Mouse (Mus musculus) bone marrow, adult 2 months (tissue): Measurements from ENCODE around the gene Fgf11. TPM values are rescaled to one million over a fixed set of nuclear protein-coding genes. Genes with fewer than 3 reads are reported as not detected.

Experiments used
- H3K27ac ChIP-seq: fragments of 200-500 bp; 2 replicates; pipeline ENCODE4 v1.5.1; 2012; ENCODE audit warnings: low read depth, mild to moderate bottlenecking, control low read depth, inconsistent platforms, low read length; ENCODE audit not compliant: control insufficient read depth, poor library complexity, insufficient read depth
- H3K4me1 ChIP-seq: fragments of 200-500 bp; 2 replicates; pipeline ENCODE4 v1.6.1; 2011; ENCODE audit warnings: low read length; ENCODE audit not compliant: control insufficient read depth, insufficient read depth
- H3K4me3 ChIP-seq: fragments of 200-500 bp; replicated peaks from 2 replicates; pipeline ENCODE3; 2011; ENCODE audit warnings: mild to moderate bottlenecking, low read depth, low read length, control low read depth; ENCODE audit not compliant: control insufficient read depth
- CTCF ChIP-seq: fragments of 200-500 bp; IDR thresholded peaks from 2 replicates; pipeline ENCODE4 v1.5.1; 2011; ENCODE audit warnings: low read length, control low read depth; ENCODE audit not compliant: control insufficient read depth, insufficient read depth
- POLR2A ChIP-seq: fragments of 200-500 bp; IDR thresholded peaks from 2 replicates; pipeline ENCODE4 v1.6.1; 2011; ENCODE audit warnings: low read depth, mild to moderate bottlenecking, control low read depth, low read length, borderline replicate concordance; ENCODE audit not compliant: control insufficient read depth
- WGBS: fragments of 180-500 bp; shearing (Covaris S2); methylation state at CpG from one replicate; pipeline ENCODE4 v1.1.7; 2018; 5-methylcytosine and 5-hydroxymethylcytosine counted together
- polyA plus RNA-seq: library from polyadenylated mRNA; stranded (reverse); fragments of >200 nt; gene quantifications from 2 replicates; pipeline ENCODE4 v1.2.4, GENCODE M21; 2011; ENCODE audit warnings: low replicate concordance; ENCODE audit not compliant: missing spikeins, insufficient read depth, insufficient read length

The Fgf11 gene
- polyA plus RNA-seq, 1 experiment: 1.00 TPM

DNA sequence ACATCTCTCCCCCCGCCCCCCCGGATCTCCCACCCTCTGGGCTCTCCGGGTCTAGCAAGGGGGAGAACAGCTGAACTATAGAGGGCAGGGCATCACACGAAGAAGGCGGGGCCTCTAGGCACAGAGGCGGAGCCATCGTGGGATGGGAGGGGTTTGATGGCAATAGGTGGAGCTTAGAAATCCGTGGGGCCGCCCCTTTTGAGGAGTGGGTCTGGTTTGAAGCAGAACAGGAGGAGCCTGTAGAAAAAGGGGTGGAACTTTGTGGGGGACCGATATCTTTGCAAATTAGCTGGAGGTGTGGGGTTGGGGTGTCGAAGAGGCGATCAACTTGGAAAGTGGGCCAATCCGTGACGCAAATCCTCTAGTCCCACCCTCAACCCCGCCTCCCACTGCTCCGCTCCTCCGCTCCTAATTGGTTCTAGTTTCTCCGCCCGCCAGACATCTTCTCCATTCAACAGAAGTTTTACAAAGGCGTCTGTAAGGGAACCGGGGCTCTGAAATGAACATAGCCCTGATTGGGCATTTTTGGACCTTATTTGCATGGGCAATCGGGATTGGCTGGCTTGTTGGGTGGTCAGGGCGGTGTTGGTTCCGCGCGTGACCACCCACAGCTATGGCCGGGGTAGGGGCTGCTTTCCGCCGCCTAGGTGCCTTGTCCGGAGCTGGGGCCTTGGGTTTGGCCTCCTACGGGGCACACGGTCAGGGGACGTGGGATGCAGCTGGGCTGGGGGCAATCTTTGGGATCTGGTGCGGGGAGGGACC, 36.5 kb upstream of the Fgf11 start, which contains the start of gene Tmem256:
Tmem256 (plus strand) TSS at position 563 of the 762 bp plus-strand sequence.
- under 1% methylated on average over 34 of the region's 34 CpGs for WGBS
- peak within 1 kb of the TSS; percentile 75 for H3K27ac ChIP-seq
- peak within 1 kb of the TSS; percentile 89 for H3K4me3 ChIP-seq
- TF ChIP-seq CTCF: no peak
- peak; percentile 91; the same call in 1 of the 2 replicates for TF ChIP-seq POLR2A
- peaks cover 2% of the 10 kb centered on the region for H3K4me1 ChIP-seq

DNA sequence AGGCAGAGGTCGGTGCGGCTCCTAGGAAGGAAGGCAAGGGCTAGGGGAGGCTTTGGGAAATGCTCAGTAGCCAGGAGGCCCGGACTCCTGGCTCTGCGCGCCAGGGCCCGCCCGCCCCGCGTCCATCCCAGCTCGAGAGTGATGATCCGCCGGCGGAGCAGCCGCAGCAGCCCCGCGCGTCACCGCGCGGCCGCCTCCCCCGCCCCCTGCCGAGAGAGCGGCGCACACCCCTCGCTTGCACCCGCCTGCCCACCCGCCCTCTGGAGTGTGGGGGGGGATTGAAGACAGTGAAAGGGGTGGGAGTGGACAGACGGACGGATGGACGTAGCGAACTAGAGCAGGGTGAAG, 35.9 kb upstream of the Fgf11 start, which contains the start of gene Nlgn2:
Nlgn2 (minus strand) TSS at position 181 of the 348 bp plus-strand sequence.
- TF ChIP-seq CTCF (no peak), POLR2A (no peak)
- under 1% methylated on average over 32 of the region's 32 CpGs for WGBS
- Histone ChIP-seq H3K27ac (peak within 1 kb of the TSS; percentile 75), H3K4me3 (peak within 1 kb of the TSS; percentile 89), H3K4me1 (peaks cover 2% of the 10 kb centered on the region)

DNA sequence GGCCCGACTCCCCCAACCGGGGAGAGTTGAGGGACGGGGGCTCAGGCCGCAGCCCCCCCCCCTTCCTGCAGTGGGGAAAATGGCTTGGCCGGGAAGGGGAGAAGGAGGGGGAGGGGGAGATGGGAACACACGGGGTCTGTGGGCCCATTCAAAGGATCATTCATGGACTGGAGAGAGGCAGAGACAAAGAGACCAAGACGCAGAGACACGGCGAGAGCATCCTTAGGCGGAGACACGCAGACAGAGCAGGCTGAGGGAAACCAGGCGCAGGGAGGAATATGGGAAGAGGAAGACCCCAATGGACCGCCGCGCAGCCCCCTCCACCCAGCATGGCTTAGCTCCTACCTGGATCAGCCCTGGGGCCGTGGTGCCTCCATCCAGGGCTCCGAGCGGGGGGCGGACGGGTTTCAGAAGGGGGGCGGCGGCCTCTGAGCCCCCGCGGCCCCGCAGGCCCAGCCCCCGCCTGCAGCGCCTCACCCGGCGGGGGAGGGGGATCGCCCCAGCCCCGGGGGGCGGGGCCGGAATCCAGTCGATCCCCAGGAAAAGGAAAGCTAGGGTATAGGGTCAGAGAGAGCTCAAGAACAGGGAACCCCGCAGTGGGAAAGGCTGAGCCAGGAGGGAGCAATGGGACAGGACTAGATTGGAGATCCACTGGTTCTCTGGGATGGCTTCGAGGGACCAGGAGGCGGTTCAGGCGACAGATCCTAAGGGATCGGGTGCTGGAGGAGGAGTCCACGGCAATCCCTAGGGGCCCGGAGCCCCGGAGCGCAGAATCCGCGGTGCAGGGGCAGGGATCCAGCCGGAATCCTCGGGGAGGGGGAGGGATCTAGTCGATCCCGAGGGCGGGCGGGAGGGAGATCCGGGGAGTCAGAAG, 35.3 kb upstream of the Fgf11 start:
- Histone ChIP-seq H3K27ac (no peak overlapping the region), H3K4me1 (peaks cover 2% of the 10 kb centered on the region), H3K4me3 (peak overlapping the region; percentile 1)
- WGBS: 4% methylated on average over 52 of the region's 52 CpGs
- TF ChIP-seq POLR2A (no peak), CTCF (no peak)

DNA sequence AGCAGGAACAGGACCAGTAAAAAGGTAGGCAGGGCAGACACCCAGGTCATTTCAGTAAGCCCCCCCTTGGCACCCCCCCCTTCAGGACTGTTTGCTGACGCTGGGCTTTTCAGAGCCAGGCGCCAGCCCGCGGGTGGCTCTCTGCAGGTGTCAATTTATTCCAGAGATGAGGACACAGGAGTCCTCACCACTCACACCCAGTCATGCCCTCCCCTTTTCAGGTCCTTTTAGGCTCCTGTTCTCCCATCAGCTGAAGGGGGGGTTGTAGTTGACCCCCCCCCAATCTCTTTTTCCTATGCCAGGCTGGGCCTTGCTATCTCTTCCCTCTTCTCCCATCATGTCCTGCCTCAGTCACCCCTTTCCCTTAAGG, 34.3 kb upstream of the Fgf11 start:
- WGBS: 54% methylated on average over 4 of the region's 4 CpGs
- Histone ChIP-seq H3K27ac (no peak overlapping the region), H3K4me3 (no peak overlapping the region), H3K4me1 (peaks cover 2% of the 10 kb centered on the region)
- TF ChIP-seq POLR2A (no peak), CTCF (no peak)

DNA sequence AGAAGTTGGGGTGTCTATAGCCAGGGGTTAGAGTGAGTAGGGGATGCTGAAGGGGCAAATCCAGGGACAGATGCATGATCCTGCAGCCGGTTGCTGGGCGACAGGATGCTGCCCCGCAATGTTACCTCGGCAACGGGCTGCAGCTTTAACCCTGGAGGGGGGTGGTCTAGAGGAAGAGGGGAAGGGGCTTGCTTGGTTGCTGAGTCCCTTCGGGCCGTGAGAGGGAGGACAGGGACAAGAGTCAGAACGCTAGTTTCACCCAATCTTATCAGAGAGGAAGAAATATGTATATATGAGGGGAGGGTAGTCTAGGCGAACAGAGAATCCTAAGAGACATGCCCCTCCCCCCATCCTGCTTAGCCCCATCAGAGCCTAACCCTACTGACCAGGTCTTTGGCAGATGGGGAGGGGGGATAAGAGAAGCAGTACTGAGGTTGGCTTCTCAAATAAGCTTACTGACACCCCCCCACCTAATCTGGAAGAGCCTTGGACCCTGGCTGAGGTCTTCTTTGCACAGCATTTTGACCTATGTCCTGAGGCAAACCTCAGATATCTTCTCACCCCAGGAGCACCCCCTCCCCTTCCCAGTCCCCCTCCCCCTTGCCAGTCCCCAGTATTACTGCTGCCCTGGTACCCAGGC, 33.8 kb upstream of the Fgf11 start:
- no peak for TF ChIP-seq POLR2A
- no peak for TF ChIP-seq CTCF
- Histone ChIP-seq H3K4me1 (peaks cover 2% of the 10 kb centered on the region), H3K4me3 (no peak overlapping the region), H3K27ac (no peak overlapping the region)
- WGBS: 57% methylated on average over 9 of the region's 9 CpGs

DNA sequence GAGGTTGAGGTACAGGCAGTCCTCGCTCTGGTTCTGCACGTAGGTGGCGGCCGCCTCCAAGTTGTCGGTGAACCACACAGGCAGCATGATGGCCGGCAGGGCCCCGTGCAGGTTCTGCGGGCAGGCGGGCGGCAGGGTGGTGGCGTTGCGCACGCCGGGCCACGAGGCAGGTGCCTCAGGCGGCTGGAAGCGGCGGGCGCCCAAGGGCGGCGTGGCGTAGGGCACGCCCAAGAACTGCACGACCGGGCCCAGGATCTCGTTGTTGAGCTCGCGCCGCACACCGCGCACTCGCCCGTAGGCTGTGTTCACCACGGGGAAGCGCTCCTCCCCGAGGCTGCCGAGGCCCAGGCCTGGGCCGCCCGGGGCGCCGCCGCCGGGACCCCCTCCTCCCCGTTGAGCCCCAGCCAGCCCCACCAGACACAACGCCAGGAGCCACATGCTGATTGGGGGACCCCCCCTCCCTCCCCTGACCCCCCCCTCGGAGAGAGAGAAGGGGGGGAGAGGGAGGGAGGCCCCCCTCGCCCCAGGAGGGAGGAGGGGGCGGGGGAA, 32.4 kb upstream of the Fgf11 start:
- 6% methylated on average over 28 of the region's 48 CpGs for WGBS
- TF ChIP-seq POLR2A (peak; percentile 28; the same call in 1 of the 2 replicates), CTCF (no peak)
- peak overlapping the region; percentile 29 for H3K4me3 ChIP-seq
- H3K27ac ChIP-seq: no peak overlapping the region
- peaks cover 2% of the 10 kb centered on the region for H3K4me1 ChIP-seq

DNA sequence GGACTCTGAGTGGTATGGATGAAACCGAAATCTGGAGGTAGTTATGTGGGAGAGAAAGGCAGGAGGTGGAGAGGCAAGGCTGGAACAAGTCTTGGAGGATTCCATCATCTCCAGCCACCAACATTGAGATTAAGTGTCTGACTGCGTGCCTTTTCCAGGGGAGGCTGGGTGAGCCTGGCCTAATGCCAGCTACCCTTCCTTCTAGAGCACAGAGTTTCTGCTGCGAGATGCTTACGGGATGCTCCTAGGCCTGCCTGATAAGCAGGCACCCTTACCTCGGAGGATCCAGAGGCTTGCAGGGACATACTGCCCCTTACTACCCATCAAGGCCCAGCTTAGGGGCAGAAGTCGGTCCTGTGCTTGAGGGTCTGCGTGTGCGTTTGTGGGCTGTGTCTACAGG, 31.9 kb upstream of the Fgf11 start:
- peaks cover 2% of the 10 kb centered on the region for H3K4me1 ChIP-seq
- no peak overlapping the region for H3K27ac ChIP-seq
- 35% methylated on average over 8 of the region's 8 CpGs for WGBS
- TF ChIP-seq CTCF (no peak), POLR2A (no peak)
- peak overlapping the region; percentile 29 for H3K4me3 ChIP-seq

DNA sequence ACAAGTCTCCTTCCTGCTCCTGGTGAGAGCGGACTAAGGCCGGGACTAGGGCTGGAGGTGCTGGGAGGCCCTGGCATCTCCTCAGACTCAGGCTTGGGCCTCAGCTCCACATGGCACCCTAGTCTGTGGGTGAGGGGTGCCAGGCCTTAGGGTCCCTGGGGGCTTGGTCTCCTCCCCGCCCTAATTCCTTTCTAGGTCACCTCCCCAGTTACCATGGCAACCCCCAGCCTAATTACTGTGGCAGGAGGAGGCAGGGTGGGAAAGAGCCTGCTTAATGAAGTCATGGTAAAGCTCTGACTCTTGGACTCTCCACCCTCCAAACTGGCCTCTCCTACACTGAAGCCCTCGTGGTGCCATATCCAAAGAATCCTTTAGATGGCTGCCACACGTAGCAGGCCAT, 27.2 kb upstream of the Fgf11 start:
- WGBS: 88% methylated on average over 5 of the region's 5 CpGs
- TF ChIP-seq POLR2A (no peak), CTCF (no peak)

DNA sequence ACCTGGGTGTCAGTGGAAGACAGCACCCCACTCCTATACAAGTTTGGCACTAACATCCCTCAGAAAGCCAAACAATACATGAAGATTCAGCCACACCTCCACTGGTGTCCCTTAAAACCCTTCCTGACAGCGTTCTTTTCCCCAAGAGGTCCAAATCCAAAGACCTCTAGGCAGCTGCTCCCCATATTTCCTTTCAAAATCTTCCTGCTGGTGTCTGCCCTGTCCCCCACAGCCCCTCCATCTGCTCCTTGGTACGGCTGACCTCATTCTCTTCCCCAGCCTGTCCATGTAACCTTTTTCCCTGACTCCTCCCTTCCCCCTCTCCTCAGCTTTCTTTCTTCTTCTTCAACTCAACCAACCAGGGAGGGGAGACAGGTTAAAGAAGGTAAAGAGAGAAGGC, 21.8 kb upstream of the Fgf11 start:
- 83% methylated on average over 2 of the region's 2 CpGs for WGBS
- H3K27ac ChIP-seq: no peak overlapping the region
- TF ChIP-seq CTCF (no peak), POLR2A (no peak)
- no peak overlapping the region for H3K4me3 ChIP-seq
- no peaks in the 10 kb centered on the region for H3K4me1 ChIP-seq

More for the DNA sequence above, 27.2 kb upstream of the Fgf11 start:
- no peak overlapping the region for H3K4me3 ChIP-seq
- H3K27ac ChIP-seq: no peak overlapping the region; the same call in 1 of the 2 replicates
- peaks cover 1% of the 10 kb centered on the region for H3K4me1 ChIP-seq
